Mouse (Mus musculus) thymus, adult 2 months (tissue): ENCODE measurements around the gene Syce3.

Experiments
- CTCF ChIP-seq: fragments of 200-500 bp; IDR thresholded peaks from 2 replicates; pipeline ENCODE4 v1.5.1; 2012; ENCODE audit warnings: mild to moderate bottlenecking, control low read depth, low read length, moderate library complexity, borderline replicate concordance; ENCODE audit not compliant: control insufficient read depth, poor library complexity, insufficient read depth; ENCODE audit errors: extremely low read depth
- POLR2A ChIP-seq: fragments of 200-500 bp; IDR thresholded peaks from 2 replicates; pipeline ENCODE4 v1.6.1; 2012; ENCODE audit warnings: mild to moderate bottlenecking, low read length, control low read depth, moderate library complexity; ENCODE audit not compliant: control insufficient read depth, poor library complexity, insufficient read depth; ENCODE audit errors: extremely low read depth

GRCm38 (mm10) chr15:89353837-89354236 lies 56.5 kb downstream of the Syce3 start:
- TF ChIP-seq POLR2A: no peak
- TF ChIP-seq CTCF: no peak
